Mouse (Mus musculus) heart, postnatal 4 days (tissue): ENCODE results near the gene Dcun1d3. TPM values are rescaled to one million over a fixed set of nuclear protein-coding genes. Genes with fewer than 3 reads are reported as not detected.

Experiments used
- DNase-seq: peaks from one replicate; pipeline ENCODE4 v3.0.0; 2021
- total RNA-seq, 2 experiments: library from RNA; stranded (reverse); gene quantifications; 2 replicates each; pipeline ENCODE4 v1.2.3; 2021

Dcun1d3 gene
- 10 to 100 TPM; 13.9 to 15.9 TPM for total RNA-seq

- DNase-seq, result peak; percentile 99
Measured at GRCm38 (mm10) chr7:119895639-119896512, at the start of gene Dcun1d3, which contains the start of gene Lyrm1. Dcun1d3 (minus strand) TSS chr7:119896298. Lyrm1 (plus strand) TSS chr7:119895861.

GRCm38 (mm10) chr7:119941569-119941968, 45.5 kb upstream of the Dcun1d3 start:
- peak; percentile 19 for DNase-seq

GRCm38 (mm10) chr7:119937036-119937435, 40.9 kb upstream of the Dcun1d3 start:
- no peak for DNase-seq

GRCm38 (mm10) chr7:119936321-119936720, 40.2 kb upstream of the Dcun1d3 start:
- DNase-seq, result no peak

- DNase-seq, result no peak
Measured at GRCm38 (mm10) chr7:119928783-119929440, 32.8 kb upstream of the Dcun1d3 start.

- DNase-seq, result no peak
Measured at GRCm38 (mm10) chr7:119921054-119921453, 25.0 kb upstream of the Dcun1d3 start.

GRCm38 (mm10) chr7:119920457-119920856, 24.4 kb upstream of the Dcun1d3 start:
- peak; percentile 22 for DNase-seq

GRCm38 (mm10) chr7:119911727-119912126, 15.6 kb upstream of the Dcun1d3 start:
- no peak for DNase-seq

GRCm38 (mm10) chr7:119906523-119907215, 10.6 kb upstream of the Dcun1d3 start:
- no peak for DNase-seq

- no peak for DNase-seq
Measured at GRCm38 (mm10) chr7:119899386-119900057, 3.4 kb upstream of the Dcun1d3 start.

- DNase-seq, result no peak
Measured at GRCm38 (mm10) chr7:119898247-119898856, 2.3 kb upstream of the Dcun1d3 start.

GRCm38 (mm10) chr7:119897521-119898109, 1.5 kb upstream of the Dcun1d3 start:
- no peak for DNase-seq

- DNase-seq, result no peak
Measured at GRCm38 (mm10) chr7:119894818-119895544, 1.1 kb downstream of the Dcun1d3 start.

- no peak for DNase-seq
Measured at GRCm38 (mm10) chr7:119892742-119893141, 3.4 kb downstream of the Dcun1d3 start.

- DNase-seq, result no peak
Measured at GRCm38 (mm10) chr7:119892198-119892597, 3.9 kb downstream of the Dcun1d3 start.

GRCm38 (mm10) chr7:119887887-119888286, 8.2 kb downstream of the Dcun1d3 start:
- no peak for DNase-seq

GRCm38 (mm10) chr7:119881229-119881628, 14.9 kb downstream of the Dcun1d3 start:
- DNase-seq, result no peak

GRCm38 (mm10) chr7:119880345-119880744, 15.8 kb downstream of the Dcun1d3 start:
- no peak for DNase-seq

- no peak for DNase-seq
Measured at GRCm38 (mm10) chr7:119879171-119879570, 16.9 kb downstream of the Dcun1d3 start.

- no peak for DNase-seq
Measured at GRCm38 (mm10) chr7:119875776-119876440, 20.2 kb downstream of the Dcun1d3 start.
